Mouse (Mus musculus) olfactory bulb, adult 2 months (tissue): Measurements from ENCODE around the gene Tcp11l2. TPM values are rescaled to one million over a fixed set of nuclear protein-coding genes. Genes with fewer than 3 reads are reported as not detected.
A peak's percentile ranks its signal among the peaks of the same experiment; 100 is the strongest.

ENCODE experiments used
- H3K27ac ChIP-seq: fragments of 200-500 bp; 2 replicates; pipeline ENCODE4 v1.5.1; 2012; ENCODE audit warnings: low read depth, low read length; ENCODE audit not compliant: insufficient read depth
- H3K4me1 ChIP-seq: fragments of 200-500 bp; 2 replicates; pipeline ENCODE4 v1.6.1; 2012; ENCODE audit warnings: low read length; ENCODE audit not compliant: control insufficient read depth, insufficient read depth
- H3K4me3 ChIP-seq: fragments of 200-500 bp; 2 replicates; pipeline ENCODE4 v1.5.1; 2012; ENCODE audit warnings: mild to moderate bottlenecking, low read depth, low read length, moderate library complexity; ENCODE audit not compliant: insufficient read depth
- CTCF ChIP-seq: fragments of 200-500 bp; IDR thresholded peaks from 2 replicates; pipeline ENCODE4 v1.5.1; 2012; ENCODE audit warnings: low read depth, mild to moderate bottlenecking, low read length, moderate library complexity; ENCODE audit not compliant: insufficient read depth
- POLR2A ChIP-seq: fragments of 200-500 bp; IDR thresholded peaks from 2 replicates; pipeline ENCODE4 v1.6.1; 2012; ENCODE audit warnings: mild to moderate bottlenecking, low read depth, low read length, moderate library complexity; ENCODE audit not compliant: insufficient read depth
- WGBS: fragments of 180-500 bp; shearing (Covaris S2); methylation state at CpG from one replicate; pipeline ENCODE4 v1.1.7; 2018; 5-methylcytosine and 5-hydroxymethylcytosine counted together
- polyA plus RNA-seq: library from polyadenylated mRNA; stranded (reverse); fragments of >200 nt; gene quantifications from 2 replicates; pipeline ENCODE4 v1.2.4, GENCODE M21; 2012; ENCODE audit warnings: low replicate concordance; ENCODE audit not compliant: missing spikeins, insufficient read depth, insufficient read length

Tcp11l2 gene
- polyA plus RNA-seq, 1 experiment: not detected

- Histone ChIP-seq H3K4me3 (no peak overlapping the region), H3K4me1 (no peaks in the 10 kb centered on the region), H3K27ac (no peak overlapping the region)
- TF ChIP-seq CTCF (no peak), POLR2A (no peak)
- WGBS: 67% methylated on average over 3 of the region's 3 CpGs
These were observed 34.4 kb downstream of the Tcp11l2 start for GRCm38 (mm10) chr10:84610783-84611182.

- WGBS: 50% methylated on average over 3 of the region's 3 CpGs
- no peak overlapping the region for H3K27ac ChIP-seq
- TF ChIP-seq CTCF (no peak), POLR2A (no peak)
- no peaks in the 10 kb centered on the region for H3K4me1 ChIP-seq
- H3K4me3 ChIP-seq: no peak overlapping the region
These were observed 35.2 kb downstream of the Tcp11l2 start for GRCm38 (mm10) chr10:84611664-84612063.

- 85% methylated on average over 2 of the region's 2 CpGs for WGBS
- Histone ChIP-seq H3K27ac (no peak overlapping the region), H3K4me3 (no peak overlapping the region), H3K4me1 (no peaks in the 10 kb centered on the region)
- no peak for TF ChIP-seq CTCF
- no peak for TF ChIP-seq POLR2A
These were observed 35.9 kb downstream of the Tcp11l2 start for GRCm38 (mm10) chr10:84612281-84612680.

GRCm38 (mm10) chr10:84613366-84613765, 36.9 kb downstream of the Tcp11l2 start:
- TF ChIP-seq POLR2A: no peak
- Histone ChIP-seq H3K4me1 (no peaks in the 10 kb centered on the region), H3K4me3 (no peak overlapping the region), H3K27ac (no peak overlapping the region)
- WGBS: 84% methylated on average over 8 of the region's 8 CpGs

- no peak overlapping the region for H3K27ac ChIP-seq
- 83% methylated on average over 3 of the region's 3 CpGs for WGBS
- H3K4me3 ChIP-seq: no peak overlapping the region
- no peaks in the 10 kb centered on the region for H3K4me1 ChIP-seq
- no peak for TF ChIP-seq CTCF
- TF ChIP-seq POLR2A: no peak
These were observed 38.6 kb downstream of the Tcp11l2 start for GRCm38 (mm10) chr10:84615076-84615475.

GRCm38 (mm10) chr10:84621826-84622790, 45.7 kb downstream of the Tcp11l2 start, which contains the start of gene Polr3b:
Polr3b (plus strand) TSS chr10:84622292.
- peak; percentile 72; the same call in 1 of the 2 replicates for TF ChIP-seq POLR2A
- no peak for TF ChIP-seq CTCF
- H3K4me3 ChIP-seq: peak within 1 kb of the TSS; percentile 72
- no peaks in the 10 kb centered on the region; the same call in 1 of the 2 replicates for H3K4me1 ChIP-seq
- H3K27ac ChIP-seq: peak within 1 kb of the TSS; percentile 78
- 8% methylated on average over 53 of the region's 53 CpGs for WGBS

GRCm38 (mm10) chr10:84631182-84631581, 54.8 kb downstream of the Tcp11l2 start:
- Histone ChIP-seq H3K4me3 (no peak overlapping the region), H3K4me1 (no peaks in the 10 kb centered on the region), H3K27ac (no peak overlapping the region)
- TF ChIP-seq POLR2A (no peak), CTCF (no peak)
- 65% methylated on average over 5 of the region's 5 CpGs for whole genome bisulfite sequencing

- Histone ChIP-seq H3K4me1 (no peaks in the 10 kb centered on the region), H3K4me3 (no peak overlapping the region), H3K27ac (no peak overlapping the region)
- no peak for TF ChIP-seq POLR2A
- no peak for TF ChIP-seq CTCF
- 96% methylated on average over 4 of the region's 4 CpGs for WGBS
These were observed 55.6 kb downstream of the Tcp11l2 start for GRCm38 (mm10) chr10:84632005-84632404.

GRCm38 (mm10) chr10:84636656-84637055, 60.2 kb downstream of the Tcp11l2 start:
- WGBS: 93% methylated on average over 10 of the region's 10 CpGs
- TF ChIP-seq CTCF (no peak), POLR2A (no peak)
- H3K27ac ChIP-seq: no peak overlapping the region
- H3K4me1 ChIP-seq: peaks cover 4% of the 10 kb centered on the region; the same call in 1 of the 2 replicates
- no peak overlapping the region for H3K4me3 ChIP-seq

GRCm38 (mm10) chr10:84638382-84638781, 62.0 kb downstream of the Tcp11l2 start:
- WGBS: 81% methylated on average over 4 of the region's 4 CpGs
- TF ChIP-seq CTCF (no peak), POLR2A (no peak)
- no peak overlapping the region for H3K27ac ChIP-seq
- H3K4me1 ChIP-seq: peaks cover 4% of the 10 kb centered on the region; the same call in 1 of the 2 replicates
- H3K4me3 ChIP-seq: no peak overlapping the region
